Mouse (Mus musculus): Measurements from ENCODE around the gene Fnip1. TPM values are rescaled to one million over a fixed set of nuclear protein-coding genes. Genes with fewer than 3 reads are reported as not detected.

Fnip1 gene
- 5.5 and 6.1 TPM in 2 replicates for polyA plus RNA-seq (2015; fragmentation: Nextera tagmentation; extraction: Ambion mirVana)

DNA sequence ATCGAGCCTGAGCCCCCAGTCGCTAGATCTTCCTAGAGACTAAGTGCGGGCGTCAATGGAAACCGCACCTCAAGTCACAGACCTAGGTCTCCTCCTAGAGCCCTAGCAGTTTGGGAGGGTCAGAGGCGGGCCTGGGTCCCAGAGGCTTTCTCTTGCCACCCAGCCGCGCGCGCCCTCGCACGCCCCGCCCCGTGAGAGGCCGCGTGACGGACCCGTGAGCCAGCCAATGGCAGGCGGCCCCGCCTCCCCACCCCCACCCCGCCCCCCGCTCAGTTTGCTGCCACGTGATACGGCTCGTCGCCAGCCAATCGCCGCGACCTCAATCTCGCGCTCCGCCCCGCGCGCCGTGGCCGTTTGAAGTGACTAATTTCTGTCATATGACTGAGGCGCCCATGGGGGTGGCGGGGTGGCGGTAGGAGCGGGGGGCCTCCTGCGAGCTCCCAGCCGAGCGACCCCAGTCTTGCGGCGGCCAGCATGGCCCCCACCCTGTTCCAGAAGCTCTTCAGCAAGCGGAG, at the start of gene Fnip1:
Fnip1 (plus strand) TSS at position 377 of the 515 bp plus-strand sequence.

DNA sequence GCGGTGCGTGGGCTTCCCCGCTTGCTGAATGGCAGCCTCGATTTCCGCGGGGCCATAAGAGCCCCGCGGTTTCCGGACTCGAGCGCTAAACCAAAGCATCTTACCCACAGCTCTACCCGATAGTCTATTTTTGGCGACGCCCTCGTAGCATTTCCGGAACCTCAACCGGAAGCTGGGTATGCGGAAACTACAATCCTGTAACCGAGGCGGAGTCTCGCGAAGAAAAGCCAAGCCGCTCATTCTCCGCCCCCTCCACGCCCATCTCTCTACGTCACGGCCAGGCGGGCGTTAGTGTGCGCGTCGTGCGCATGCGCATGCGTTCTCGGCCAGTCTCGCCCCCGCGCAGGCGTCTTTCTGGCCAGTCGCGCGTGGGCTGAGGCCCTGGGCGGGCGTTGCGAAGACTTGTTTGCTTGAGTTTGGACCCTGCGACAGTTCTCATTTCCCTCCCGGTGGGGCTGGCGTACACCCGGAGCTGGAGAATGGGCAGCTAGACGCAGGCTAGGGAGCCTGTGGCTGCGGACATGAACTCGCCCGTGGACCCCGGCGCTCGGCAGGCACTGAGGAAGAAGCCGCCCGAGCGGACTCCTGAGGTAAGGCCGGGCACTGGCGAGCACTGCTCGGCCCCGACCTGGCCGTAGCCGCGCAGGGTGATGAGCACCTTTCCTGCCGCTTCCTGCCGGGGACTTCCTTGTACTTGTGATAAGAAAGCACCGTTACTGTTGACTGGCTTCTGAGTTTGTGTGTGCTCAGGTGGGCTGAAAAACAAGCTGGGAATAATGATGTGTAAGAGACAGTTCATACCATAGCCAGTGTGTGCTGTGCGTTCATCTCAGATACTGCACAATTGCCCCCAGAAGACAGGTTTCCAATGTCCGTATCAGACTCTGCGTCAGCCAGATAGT, 84.8 kb downstream of the Fnip1 start, which contains the start of gene Rapgef6:
Rapgef6 (plus strand) TSS at position 319 of the 902 bp plus-strand sequence.

Other genes with a start within 250 kb of the Fnip1 start
- 0.16 and 0.22 TPM in 2 replicates for gene Csf2, start 188.5 kb upstream of the Fnip1 start, polyA plus RNA-seq (2015; fragmentation: Nextera tagmentation; extraction: Ambion mirVana)
- not detected in 2 replicates for gene Il3, start 170.9 kb upstream of the Fnip1 start, polyA plus RNA-seq (2015; fragmentation: Nextera tagmentation; extraction: Ambion mirVana)
- 4.7 and 5.2 TPM in 2 replicates for gene Acsl6, start 134.4 kb upstream of the Fnip1 start, polyA plus RNA-seq (2015; fragmentation: Nextera tagmentation; extraction: Ambion mirVana)
- not detected in 2 replicates for gene Meikin, start 67.5 kb upstream of the Fnip1 start, polyA plus RNA-seq (2015; fragmentation: Nextera tagmentation; extraction: Ambion mirVana)
- gene Rapgef6, start 84.6 kb downstream of the Fnip1 start, polyA plus RNA-seq (2015; fragmentation: Nextera tagmentation; extraction: Ambion mirVana) = 39.0 and 40.7 TPM in 2 replicates